Mouse (Mus musculus) effector memory CD4-positive, alpha-beta T cell, adult 7 months (primary cell): ENCODE results near the gene Gm5615. TPM values are rescaled to one million over a fixed set of nuclear protein-coding genes. Genes with fewer than 3 reads are reported as not detected.

Source experiments
- polyA plus RNA-seq: library from polyadenylated mRNA; unstranded; fragments of 100-300 nt; shearing (Covaris generic); gene quantifications from one replicate; pipeline ENCODE4 v1.2.1, GENCODE M21; 2017

Gm5615 gene
- not detected for polyA plus RNA-seq

DNA sequence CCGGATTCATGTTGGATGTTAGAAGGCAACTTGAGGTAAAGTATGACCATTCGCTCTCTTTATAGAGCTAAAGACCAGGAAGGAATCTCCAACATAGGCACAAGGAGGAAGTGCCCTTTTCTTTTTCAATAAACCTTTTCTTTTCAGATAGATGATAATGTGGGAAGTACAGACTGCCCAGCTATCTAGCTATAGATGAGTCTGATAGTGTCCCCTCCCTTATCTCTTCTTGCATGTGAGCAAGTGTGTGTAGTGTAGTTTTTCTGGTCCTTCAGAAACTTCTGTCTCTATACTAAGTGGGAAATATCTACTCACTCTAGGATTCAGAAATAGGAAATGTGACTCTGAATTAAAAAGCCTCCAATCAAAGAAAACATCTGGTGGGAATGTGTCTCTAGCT, at the start of gene Gm5615:
Gene Gm5615 (minus strand): TSS at position 101 of the 400 bp plus-strand sequence.

DNA sequence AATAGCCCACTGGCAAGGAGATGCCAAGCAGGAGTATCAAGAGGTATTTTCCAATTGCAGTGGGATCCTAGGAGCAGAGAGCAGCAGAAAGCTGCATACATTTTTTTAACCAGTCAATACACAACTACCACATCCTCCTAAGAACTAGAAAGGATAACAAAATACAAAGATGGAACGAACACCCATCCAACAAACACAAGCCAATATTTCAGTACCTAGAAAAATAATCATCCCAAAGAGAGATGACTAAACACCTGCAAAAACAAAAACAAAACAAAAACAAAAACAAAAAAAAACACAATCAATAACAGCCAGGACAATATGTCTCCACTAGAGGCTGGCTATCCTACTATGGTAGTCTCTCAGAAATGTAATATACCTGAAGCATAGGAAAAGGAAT, 40.8 kb upstream of the Gm5615 start, which contains the start of gene Gm17689:
Gene Gm17689 (minus strand): TSS at position 101 of the 400 bp plus-strand sequence.

Other genes starting within 250 kb of the Gm5615 start
- gene Gm7257, start 110.1 kb downstream of the Gm5615 start, polyA plus RNA-seq = not detected
- gene Gm9513, start 66.3 kb downstream of the Gm5615 start, polyA plus RNA-seq = not detected
- gene Gm17689, start 40.7 kb upstream of the Gm5615 start, polyA plus RNA-seq = not detected
- gene A630095E13Rik, start 101.4 kb upstream of the Gm5615 start, polyA plus RNA-seq = not detected
- gene Acrv1, start 151.3 kb upstream of the Gm5615 start, polyA plus RNA-seq = not detected
- gene Chek1, start 185.1 kb upstream of the Gm5615 start, polyA plus RNA-seq = 2.5 TPM
- 182 TPM for gene Stt3a, start 225.7 kb upstream of the Gm5615 start, polyA plus RNA-seq